Mouse (Mus musculus) stomach, postnatal 0 days (tissue): ENCODE measurements around the gene Cep170b.

Experiments
- CTCF ChIP-seq: IDR thresholded peaks from 2 replicates; pipeline ENCODE4 v1.5.1; 2016; ENCODE audit warnings: antibody characterized with exemption, low read depth, mild to moderate bottlenecking, moderate library complexity
- EP300 ChIP-seq: optimal IDR thresholded peaks from 2 replicates; pipeline ENCODE3; 2016; ENCODE audit warnings: antibody characterized with exemption

DNA sequence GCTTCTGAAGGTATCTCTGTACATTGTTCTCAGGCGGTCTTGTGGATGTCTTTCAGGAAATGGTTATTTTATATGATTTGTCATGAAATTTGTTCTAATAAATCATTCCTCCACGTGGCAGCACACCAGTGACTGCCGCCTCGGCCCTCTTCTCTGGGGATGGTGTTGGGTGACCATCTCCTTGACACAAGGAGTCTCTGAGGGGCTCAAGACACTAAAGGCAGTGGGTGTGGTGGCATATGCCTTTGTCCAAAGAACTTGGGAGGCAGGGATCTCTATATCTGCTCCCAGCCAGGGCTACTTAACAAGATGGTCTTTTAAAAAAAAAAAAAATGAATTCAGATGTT lies 26.2 kb downstream of the Cep170b start:
- no peak for TF ChIP-seq EP300
- no peak for TF ChIP-seq CTCF
